Comparison of ENCODE assay signal across 11 mouse cellular contexts in genomic region chr17:44030776-44031587, GRCm38 (mm10). TPM values are rescaled to one million over a fixed set of nuclear protein-coding genes. Genes with fewer than 3 reads are reported as not detected.
DNase-seq lines count a peak whose midpoint lies in the region; ATAC-seq lines count a peak whose summit lies in the region.
"Had no signal": no experiment of that assay in that cellular context is flagged by ENCODE, and none has a peak within 500 bp of the region (broad histone marks: within the 10 kb centered on the region; RNA-seq: fewer than 3 reads in every experiment).

No protein-coding gene starts in this region.

- 28% methylated on average over 3 of the region's 3 CpGs for WGBS in hindbrain, embryonic 13.5 days
- 38% methylated on average over 3 of the region's 3 CpGs for WGBS in hindbrain, embryonic 12.5 days
- WGBS in heart, embryonic 15.5 days, result 35% methylated on average over 3 of the region's 3 CpGs

- no peaks in the 10 kb centered on the region for H3K9me3 ChIP-seq in hindbrain, embryonic 13.5 days
- no peaks in the 10 kb centered on the region for H3K9me3 ChIP-seq in hindbrain, embryonic 12.5 days (replicated peaks)
- H3K9me3 ChIP-seq in heart, embryonic 15.5 days (replicated peaks), result no peaks in the 10 kb centered on the region

- DNase-seq in adrenal gland, adult (ENCODE audit: inconsistent age in 2 of 2, low spot score in 1 of 2), result peak; percentile 27 to 57
- DNase-seq in adrenal gland, adult 18-20 months (ENCODE audit: low spot score in 2 of 2), result no peak
- DNase-seq in 3T3-L1 (ENCODE audit: low read depth, low spot score), result peak; percentile 76
- no peak for DNase-seq in urinary bladder, postnatal 14 days (ENCODE audit: low spot score)
- DNase-seq in neural tube, embryonic 10.5 days (ENCODE audit: extremely low spot score, low spot score), result no peak

- H3K4me3 ChIP-seq in hindbrain, embryonic 13.5 days, result no peak overlapping the region
- H3K4me3 ChIP-seq in hindbrain, embryonic 12.5 days, result no peak overlapping the region
- H3K4me3 ChIP-seq in heart, embryonic 15.5 days, result no peak overlapping the region
- H3K4me3 ChIP-seq: erythroblast, embryonic 14.5 days had no signal

- H3K4me1 ChIP-seq in hindbrain, embryonic 13.5 days (replicated peaks), result peaks cover 26% of the 10 kb centered on the region
- H3K4me1 ChIP-seq in hindbrain, embryonic 12.5 days, result peaks cover 14% of the 10 kb centered on the region
- H3K4me1 ChIP-seq in heart, embryonic 15.5 days (replicated peaks), result peaks cover 35% of the 10 kb centered on the region

- H3K36me3 ChIP-seq in hindbrain, embryonic 13.5 days, result no peaks in the 10 kb centered on the region
- no peaks in the 10 kb centered on the region for H3K36me3 ChIP-seq in hindbrain, embryonic 12.5 days
- no peaks in the 10 kb centered on the region for H3K36me3 ChIP-seq in heart, embryonic 15.5 days

- no peaks in the 10 kb centered on the region for H3K27me3 ChIP-seq in hindbrain, embryonic 13.5 days
- H3K27me3 ChIP-seq in hindbrain, embryonic 12.5 days, result no peaks in the 10 kb centered on the region
- no peaks in the 10 kb centered on the region for H3K27me3 ChIP-seq in heart, embryonic 15.5 days

- H3K9ac ChIP-seq in hindbrain, embryonic 13.5 days, result no peak overlapping the region
- no peak overlapping the region for H3K9ac ChIP-seq in hindbrain, embryonic 12.5 days
- H3K9ac ChIP-seq in heart, embryonic 15.5 days, result no peak overlapping the region

- no peak overlapping the region for H3K4me2 ChIP-seq in hindbrain, embryonic 13.5 days
- no peak overlapping the region for H3K4me2 ChIP-seq in hindbrain, embryonic 12.5 days (replicated peaks)
- H3K4me2 ChIP-seq in heart, embryonic 15.5 days, result no peak overlapping the region

- ATAC-seq in hindbrain, embryonic 13.5 days (ENCODE audit: low FRiP score), result no peak
- ATAC-seq in hindbrain, embryonic 12.5 days (ENCODE audit: low FRiP score), result no peak
- ATAC-seq in heart, embryonic 15.5 days (replicated peaks; ENCODE audit: insufficient number of reproducible peaks, insufficient read depth, low FRiP score, low read depth), result no peak
- ATAC-seq: activated CD4-positive, CD25-positive, alpha-beta regulatory T cell, adult 4 months had no signal

- 0 out of 2 replicates have a peak overlapping the region, but pooled peaks have one; percentile 6 for H3K27ac ChIP-seq in hindbrain, embryonic 13.5 days
- no peak overlapping the region for H3K27ac ChIP-seq in hindbrain, embryonic 12.5 days
- H3K27ac ChIP-seq in heart, embryonic 15.5 days, result peak overlapping the region; percentile 70
- H3K27ac ChIP-seq: kidney, postnatal 0 days had no signal

RNA-seq across cellular contexts. Expression of gene Enpp5, which starts 47.6 kb away (rescaled TPM):
- total RNA-seq in adrenal gland, adult 18-20 months (2021), result 10 to 100 TPM; 63.8 to 76.2 TPM
- polyA plus RNA-seq in hindbrain, embryonic 13.5 days (2015; fragmentation: Nextera tagmentation; extraction: Ambion mirVana), result 79.3 and 83.6 TPM in 2 replicates
- polyA plus RNA-seq in hindbrain, embryonic 12.5 days (2016; fragmentation: Nextera tagmentation; extraction: Ambion mirVana), result 39.4 and 40.4 TPM in 2 replicates
- 16.0 and 20.5 TPM in 2 replicates for polyA plus RNA-seq in heart, embryonic 15.5 days (2015; fragmentation: Nextera tagmentation; extraction: Ambion mirVana)

Comparison
In these comparisons a context has a peak if more than half of its experiments do, and no peak if none do; other contexts are left out.
1. DNase-seq: peak in adrenal gland, adult (2 of 2) and 3T3-L1 (single experiment); none in adrenal gland, adult 18-20 months (0 of 2), urinary bladder, postnatal 14 days (single experiment) and neural tube, embryonic 10.5 days (single experiment).